Mouse (Mus musculus) CH12.LX (cell line): ENCODE data around the gene Tspan17. TPM values are rescaled to one million over a fixed set of nuclear protein-coding genes. Genes with fewer than 3 reads are reported as not detected.

Source experiments
- DNase-seq: peaks from one replicate; pipeline ENCODE4 v3.0.0-alpha.2; 2013; ENCODE audit errors: extremely low read depth
- H3K27ac ChIP-seq: 2 replicates; pipeline ENCODE4 v1.5.1; 2012; ENCODE audit warnings: low read depth, mild to moderate bottlenecking, control low read depth, moderate library complexity; ENCODE audit not compliant: insufficient read depth
- H3K27me3 ChIP-seq: replicated peaks from 2 replicates; pipeline ENCODE3; 2012; ENCODE audit warnings: inconsistent platforms
- H3K36me3 ChIP-seq, 2 experiments: replicated peaks in 1 of 2; 2 replicates each; pipeline versions ENCODE3 to v1.6.1; 2012; ENCODE audit warnings: inconsistent platforms in 1 of 2, low read length in 1 of 2, mild to moderate bottlenecking in 1 of 2, mixed read lengths in 1 of 2, moderate library complexity in 1 of 2; ENCODE audit not compliant: control insufficient read depth in 1 of 2, insufficient read depth in 1 of 2
- H3K4me1 ChIP-seq, 2 experiments: 2 replicates each; pipeline ENCODE4 v1.6.1; 2012; ENCODE audit warnings: inconsistent platforms in 1 of 2, moderate library complexity in 1 of 2; ENCODE audit not compliant: insufficient read depth in 2 of 2, control insufficient read depth in 1 of 2
- H3K4me2 ChIP-seq: 2 replicates; pipeline ENCODE4 v1.6.1; 2012; ENCODE audit warnings: low read depth, mild to moderate bottlenecking, control low read depth; ENCODE audit not compliant: poor library complexity, insufficient read depth, severe bottlenecking
- H3K4me3 ChIP-seq, 3 experiments: fragments of 150-350 bp in 1 of 3; sonication (generic) in 1 of 3; replicated peaks in 1 of 3; 2 replicates each; pipeline versions ENCODE3 to v1.5.1; 2011 to 2012; ENCODE audit warnings: low read depth in 2 of 3, low read length in 2 of 3, mild to moderate bottlenecking in 2 of 3, moderate library complexity in 2 of 3, control low read depth in 1 of 3, improper control_type of control experiment in 1 of 3, inconsistent platforms in 1 of 3, mixed read lengths in 1 of 3; ENCODE audit not compliant: poor library complexity in 1 of 3
- H3K79me2 ChIP-seq: replicated peaks from 2 replicates; pipeline ENCODE4 v1.6.1; 2012; ENCODE audit warnings: mild to moderate bottlenecking, moderate library complexity; ENCODE audit not compliant: control insufficient read depth, poor library complexity, insufficient read depth, severe bottlenecking; ENCODE audit errors: extremely low read depth
- H3K9ac ChIP-seq: 2 replicates; pipeline ENCODE4 v1.6.1; 2012; ENCODE audit warnings: low read depth, mild to moderate bottlenecking, control low read depth, moderate library complexity; ENCODE audit not compliant: insufficient read depth
- H3K9me3 ChIP-seq: replicated peaks from 2 replicates; pipeline ENCODE3; 2012; ENCODE audit warnings: low read length, inconsistent platforms, mixed read lengths
- BHLHE40 ChIP-seq: IDR thresholded peaks from 2 replicates; pipeline ENCODE4 v1.6.1; 2011; ENCODE audit warnings: mild to moderate bottlenecking, low read depth, low read length, improper control_type of control experiment
- CHD2 ChIP-seq: IDR thresholded peaks from 2 replicates; pipeline ENCODE4 v1.6.1; 2011; ENCODE audit warnings: low read length, improper control_type of control experiment
- CTCF ChIP-seq, 2 experiments: IDR thresholded peaks in 1 of 2; conservative IDR thresholded peaks in 1 of 2; 2 replicates each; pipeline ENCODE4 v1.5.1; 2011 to 2012; ENCODE audit warnings: low read depth in 2 of 2, low read length in 2 of 2, improper control_type of control experiment in 1 of 2, inconsistent platforms in 1 of 2, mild to moderate bottlenecking in 1 of 2, moderate library complexity in 1 of 2
- E2F4 ChIP-seq: IDR thresholded peaks from 2 replicates; pipeline ENCODE4 v1.6.1; 2011; ENCODE audit warnings: low read depth, low read length, improper control_type of control experiment; ENCODE audit not compliant: insufficient replicate concordance
- ELF1 ChIP-seq: IDR thresholded peaks from 2 replicates; pipeline ENCODE4 v1.6.1; 2014; ENCODE audit warnings: low read depth, mild to moderate bottlenecking, inconsistent platforms, low read length, improper control_type of control experiment
- EP300 ChIP-seq: IDR thresholded peaks from 2 replicates; pipeline ENCODE4 v1.6.1; 2011; ENCODE audit warnings: low read length, improper control_type of control experiment
- HCFC1 ChIP-seq: IDR thresholded peaks from 2 replicates; pipeline ENCODE4 v1.6.1; 2012; ENCODE audit warnings: low read depth, mild to moderate bottlenecking, inconsistent platforms, low read length, improper control_type of control experiment
- JUND ChIP-seq: conservative IDR thresholded peaks from 2 replicates; pipeline ENCODE4 v1.6.1; 2011; ENCODE audit warnings: low read depth, low read length, improper control_type of control experiment
- KAT2A ChIP-seq: IDR thresholded peaks from 2 replicates; pipeline ENCODE4 v1.6.1; 2012; ENCODE audit warnings: low read length, improper control_type of control experiment, inconsistent platforms; ENCODE audit not compliant: insufficient replicate concordance
- MXI1 ChIP-seq: IDR thresholded peaks from 2 replicates; pipeline ENCODE4 v1.6.1; 2011; ENCODE audit warnings: mild to moderate bottlenecking, low read depth, low read length, improper control_type of control experiment
- PAX5 ChIP-seq: IDR thresholded peaks from 2 replicates; pipeline ENCODE4 v1.6.1; 2012; ENCODE audit warnings: low read length, inconsistent platforms, mixed read lengths
- RCOR1 ChIP-seq: conservative IDR thresholded peaks from 2 replicates; pipeline ENCODE4 v1.6.1; 2012; ENCODE audit warnings: low read depth, mild to moderate bottlenecking, inconsistent platforms, low read length, improper control_type of control experiment
- SMC3 ChIP-seq: IDR thresholded peaks from 2 replicates; pipeline ENCODE4 v1.6.1; 2011; ENCODE audit warnings: low read depth, low read length, improper control_type of control experiment
- TCF12 ChIP-seq: IDR thresholded peaks from 2 replicates; pipeline ENCODE4 v1.6.1; 2014; ENCODE audit warnings: low read depth, mild to moderate bottlenecking, inconsistent platforms, low read length, improper control_type of control experiment
- UBTF ChIP-seq: IDR thresholded peaks from 2 replicates; pipeline ENCODE4 v1.6.1; 2012; ENCODE audit warnings: low read depth, mild to moderate bottlenecking, inconsistent platforms, low read length, improper control_type of control experiment, moderate library complexity
- USF1 ChIP-seq: IDR thresholded peaks from 2 replicates; pipeline ENCODE4 v1.6.1; 2014; ENCODE audit warnings: low read depth, mild to moderate bottlenecking, inconsistent platforms, low read length, improper control_type of control experiment
- ZKSCAN1 ChIP-seq: IDR thresholded peaks from 2 replicates; pipeline ENCODE4 v1.6.1; 2012; ENCODE audit warnings: low read depth, inconsistent platforms, low read length, improper control_type of control experiment, borderline replicate concordance
- ZNF384 ChIP-seq: IDR thresholded peaks from 2 replicates; pipeline ENCODE4 v1.6.1; 2012; ENCODE audit warnings: low read depth, low read length, improper control_type of control experiment, inconsistent platforms
- dilution Hi-C: fragments of 300-500 bp; cut with MboI; formaldehyde crosslinking; loops from 2 replicates; pipeline ENCODE4 v1.14.3; 2020; ENCODE audit warnings: low sequenced_read_pairs; ENCODE audit not compliant: extremely low pct_unique_long_range_greater_than_20kb, extremely low pct_ligation_motif_present
- in situ Hi-C: fragments of 300-500 bp; cut with MboI; formaldehyde crosslinking; loops from 3 replicates; pipeline ENCODE4 v1.14.3; 2019; ENCODE audit warnings: low sequenced_read_pairs, low pct_ligation_motif_present, low pct_unique_long_range_greater_than_20kb, mixed read lengths
- polyA plus RNA-seq: library from polyadenylated mRNA; unstranded; fragments of >175 nt; gene quantifications from 2 replicates; pipeline ENCODE4 v1.2.1, GENCODE M21; 2012; ENCODE audit warnings: low read depth; ENCODE audit not compliant: insufficient read length
- total RNA-seq, 2 experiments: library from RNA; depleted of rRNA; stranded (reverse); fragments of 300-350 nt in 1 of 2; fragments of >200 nt in 1 of 2; gene quantifications; 2 replicates each; pipeline ENCODE4 v1.2.3; 2012 to 2014

Gene Tspan17
- total and polyA plus RNA-seq, 3 experiments: 0.61 to 0.68 TPM; not detected in 1

GRCm38 (mm10) chr13:54766192-54766768, 22.9 kb upstream of the Tspan17 start, which contains the start of gene Sncb:
Gene Sncb (minus strand): TSS chr13:54766595.
- in situ Hi-C loops (no loop called here), dilution Hi-C loops (no loop called here)
- TF ChIP-seq SMC3 (peak; percentile 27; the same call in 1 of the 2 replicates), CTCF (conservative IDR thresholded peaks at IDR 0.05 in 1 of 2, IDR thresholded peaks at IDR 0.05 in 1 of 2; ENCODE audit: low read depth in 2 of 2, low read length in 2 of 2) (peak in 1 of 2 experiments; percentile 44; a peak in 2 of 4 replicates), ZKSCAN1 (no peak), UBTF (no peak)
- Histone ChIP-seq H3K9ac (no peak within 1 kb of the TSS), H3K27ac (no peak within 1 kb of the TSS), H3K36me3 (no peaks in the 10 kb centered on the region), H3K4me2 (no peak within 1 kb of the TSS), H3K4me1 (0 out of 4 replicates have a peak, but pooled peaks cover 0 to 2% of the 10 kb centered on the region in 2 experiments), H3K79me2 (no peaks in the 10 kb centered on the region), H3K4me3 (no peak within 1 kb of the TSS), H3K27me3 (peaks cover 65% of the 10 kb centered on the region), H3K9me3 (peaks cover 13% of the 10 kb centered on the region)
- no peak for DNase-seq

- Histone ChIP-seq H3K4me2 (no peak overlapping the region), H3K36me3 (no peaks in the 10 kb centered on the region), H3K79me2 (no peaks in the 10 kb centered on the region), H3K4me3 (no peak overlapping the region), H3K9me3 (peaks cover 13% of the 10 kb centered on the region), H3K27me3 (peaks cover 59% of the 10 kb centered on the region), H3K27ac (no peak overlapping the region), H3K9ac (no peak overlapping the region), H3K4me1 (0 out of 4 replicates have a peak, but pooled peaks cover 0 to 2% of the 10 kb centered on the region in 2 experiments)
- in situ Hi-C loops: no loop called here
- dilution Hi-C loops: no loop called here
- TF ChIP-seq KAT2A: no peak
- no peak for TF ChIP-seq SMC3
- TF ChIP-seq JUND: no peak
- TF ChIP-seq BHLHE40: no peak
- no peak for TF ChIP-seq EP300
- TF ChIP-seq PAX5: no peak
- no peak for TF ChIP-seq E2F4
- no peak for TF ChIP-seq USF1
- TF ChIP-seq MXI1: no peak
- TF ChIP-seq ZNF384: no peak
- TF ChIP-seq ELF1: no peak
- TF ChIP-seq HCFC1: no peak
- no peak for TF ChIP-seq CHD2
- no peak for TF ChIP-seq CTCF (conservative IDR thresholded peaks at IDR 0.05 in 1 of 2, IDR thresholded peaks at IDR 0.05 in 1 of 2; ENCODE audit: low read depth in 2 of 2, low read length in 2 of 2)
- no peak for TF ChIP-seq RCOR1
- TF ChIP-seq TCF12: no peak
- no peak for DNase-seq
These were observed 22.2 kb upstream of the Tspan17 start for GRCm38 (mm10) chr13:54767012-54767411.
